Mouse (Mus musculus) hindbrain, postnatal 0 days (tissue): ENCODE measurements at regions not wholly inside any gene's neighbourhood (a gene's known extent, or its start where the extent isn't known, plus 50 kb on each side); places are given as distances from the start of the nearest gene placed in this dataset.
A peak's percentile ranks its signal among the peaks of the same experiment; 100 is the strongest.

ENCODE experiments used
- ATAC-seq: fragments of 200-750 bp; cut with Nextera tagmentation; 2 replicates; pipeline ENCODE4 v1.8.0; 2017; ENCODE audit warnings: mild to moderate bottlenecking, moderate TSS enrichment, moderate library complexity
- DNase-seq: peaks from one replicate; pipeline ENCODE4 v3.0.0-alpha.2; 2015; ENCODE audit warnings: low spot score
- H3K27ac ChIP-seq: fragments of 300-500 bp; sonication (generic); 2 replicates; pipeline ENCODE4 v1.5.1; 2014; ENCODE audit warnings: mild to moderate bottlenecking
- H3K27me3 ChIP-seq: fragments of 300-500 bp; sonication (generic); 2 replicates; pipeline ENCODE4 v1.6.1; 2014; ENCODE audit warnings: low read length, mixed read lengths; ENCODE audit not compliant: insufficient read depth
- H3K36me3 ChIP-seq: fragments of 300-500 bp; sonication (generic); 2 replicates; pipeline ENCODE4 v1.6.1; 2014; ENCODE audit warnings: low read length, mixed read lengths; ENCODE audit not compliant: insufficient read depth
- H3K4me1 ChIP-seq: fragments of 300-500 bp; sonication (generic); 2 replicates; pipeline ENCODE4 v1.6.1; 2014; ENCODE audit warnings: antibody characterized with exemption, low read length, mixed read lengths; ENCODE audit not compliant: insufficient read depth
- H3K4me2 ChIP-seq: fragments of 300-500 bp; sonication (generic); 2 replicates; pipeline ENCODE4 v1.6.1; 2014; ENCODE audit warnings: low read depth, mild to moderate bottlenecking, low read length, moderate library complexity, mixed read lengths
- H3K4me3 ChIP-seq: fragments of 300-500 bp; sonication (generic); 2 replicates; pipeline ENCODE4 v1.5.1; 2014; ENCODE audit warnings: low read length
- H3K9ac ChIP-seq: fragments of 300-500 bp; sonication (generic); replicated peaks from 2 replicates; pipeline ENCODE4 v1.6.1; 2014; ENCODE audit warnings: mild to moderate bottlenecking, low read length, moderate library complexity, mixed read lengths
- H3K9me3 ChIP-seq: fragments of 300-500 bp; sonication (generic); 2 replicates; pipeline ENCODE4 v1.6.1; 2016; ENCODE audit warnings: low read length, mixed read lengths
- CTCF ChIP-seq: IDR thresholded peaks from 2 replicates; pipeline ENCODE4 v1.5.1; 2016; ENCODE audit warnings: antibody characterized with exemption, control low read depth, low read depth
- WGBS: fragments of 180-500 bp; shearing (Covaris S2); extraction: QIAGEN DNeasy Blood & Tissue Kit; methylation state at CpG from one replicate; pipeline ENCODE4 v1.1.7; 2014; 5-methylcytosine and 5-hydroxymethylcytosine counted together

DNA sequence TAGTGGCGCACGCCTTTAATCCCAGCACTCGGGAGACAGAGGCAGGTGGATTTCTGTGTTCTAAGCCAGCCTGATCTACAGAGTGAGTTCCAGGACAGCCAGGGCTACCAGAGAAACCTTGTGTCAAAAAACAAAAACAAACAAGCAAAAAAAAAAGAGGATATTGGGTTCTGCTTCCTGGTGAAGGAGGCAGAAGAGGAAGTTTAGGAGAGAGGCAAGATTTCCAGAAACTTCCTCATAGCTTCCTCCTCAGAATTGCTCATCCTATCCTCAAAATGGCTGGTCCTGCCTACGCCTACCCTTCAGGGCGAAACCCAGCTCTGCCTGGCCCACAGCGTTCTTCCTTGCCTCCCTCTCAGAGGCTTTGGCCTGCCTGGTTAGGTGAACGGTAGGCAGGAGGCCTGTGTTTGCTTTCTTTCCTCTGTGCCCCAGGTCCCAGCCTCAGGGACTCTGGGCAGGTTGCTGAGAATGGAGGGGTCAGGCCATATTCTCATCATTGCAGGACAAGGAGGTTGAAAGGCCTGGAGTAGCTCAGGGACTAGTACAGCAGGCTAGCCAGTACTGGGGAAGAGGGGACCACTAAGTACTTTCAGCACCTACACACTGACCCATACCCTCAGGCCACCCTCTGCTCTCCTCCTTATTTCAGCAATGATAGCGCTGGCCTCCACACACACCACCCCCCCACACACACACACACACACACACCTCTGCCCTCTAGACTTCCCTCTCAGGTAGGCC is 79.6 kb downstream of the Zfp36l2 start:
- H3K9me3 ChIP-seq, result no peaks in the 10 kb centered on the region
- H3K9ac ChIP-seq, result no peak overlapping the region
- H3K36me3 ChIP-seq, result no peaks in the 10 kb centered on the region
- no peak overlapping the region for H3K4me2 ChIP-seq
- ATAC-seq (no peak), DNase-seq (no peak)
- no peak overlapping the region for H3K27ac ChIP-seq
- WGBS, result 91% methylated on average over 8 of the region's 8 CpGs
- H3K4me1 ChIP-seq, result no peaks in the 10 kb centered on the region
- no peaks in the 10 kb centered on the region for H3K27me3 ChIP-seq
- H3K4me3 ChIP-seq, result no peak overlapping the region
- no peak for TF ChIP-seq CTCF

DNA sequence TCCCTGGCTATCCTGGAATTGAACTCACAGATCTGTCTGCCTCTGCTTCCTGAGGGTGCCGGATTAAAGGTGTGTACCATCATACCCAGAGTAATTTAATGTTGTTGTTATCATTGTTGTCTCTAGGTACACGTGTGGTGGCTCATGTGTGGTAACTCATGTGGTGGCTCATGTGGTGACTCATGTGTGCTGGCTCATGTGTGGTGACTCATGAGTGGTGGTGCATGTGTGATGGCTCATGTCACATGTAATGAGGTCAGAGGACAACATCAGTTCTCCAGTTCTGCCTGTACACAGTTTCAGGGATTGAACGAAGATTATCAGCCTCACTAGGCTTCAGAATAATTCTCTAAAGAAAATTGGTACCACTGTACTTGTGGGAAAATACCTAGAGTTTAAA is 80.2 kb downstream of the Zfp36l2 start:
- Histone ChIP-seq H3K4me1 (no peaks in the 10 kb centered on the region), H3K36me3 (no peaks in the 10 kb centered on the region), H3K27ac (no peak overlapping the region), H3K27me3 (no peaks in the 10 kb centered on the region), H3K4me3 (no peak overlapping the region), H3K9me3 (no peaks in the 10 kb centered on the region), H3K4me2 (no peak overlapping the region), H3K9ac (no peak overlapping the region)
- TF ChIP-seq CTCF, result no peak
- 79% methylated on average over 3 of the region's 3 CpGs for WGBS
- DNase-seq, result no peak
- no peak for ATAC-seq

DNA sequence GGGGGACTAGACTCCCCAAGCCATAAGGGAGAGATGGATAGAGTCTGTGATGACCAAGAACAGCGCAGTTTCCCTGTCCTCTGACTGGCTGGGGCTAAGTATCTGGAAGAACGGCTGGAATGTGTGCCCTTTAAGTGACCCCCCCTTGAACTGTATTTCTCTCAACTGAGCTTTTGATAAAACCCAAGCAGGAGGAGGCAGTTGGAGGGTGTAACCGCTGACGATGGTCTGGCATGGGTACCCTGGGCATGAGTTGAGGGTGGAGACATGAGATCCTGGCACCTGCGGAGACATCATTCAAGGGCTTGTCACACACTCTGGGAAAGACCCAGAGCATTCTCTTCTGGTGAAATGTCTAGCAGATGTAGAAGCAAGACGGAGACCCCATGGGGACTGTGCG is 83.5 kb downstream of the Zfp36l2 start:
- Histone ChIP-seq H3K27me3 (no peaks in the 10 kb centered on the region), H3K4me3 (no peak overlapping the region), H3K27ac (no peak overlapping the region), H3K36me3 (no peaks in the 10 kb centered on the region), H3K9ac (no peak overlapping the region), H3K4me2 (no peak overlapping the region), H3K4me1 (no peaks in the 10 kb centered on the region; the same call in 1 of the 2 replicates), H3K9me3 (no peaks in the 10 kb centered on the region)
- DNase-seq, result no peak
- TF ChIP-seq CTCF, result no peak
- WGBS, result 67% methylated on average over 7 of the region's 7 CpGs
- ATAC-seq, result no peak

DNA sequence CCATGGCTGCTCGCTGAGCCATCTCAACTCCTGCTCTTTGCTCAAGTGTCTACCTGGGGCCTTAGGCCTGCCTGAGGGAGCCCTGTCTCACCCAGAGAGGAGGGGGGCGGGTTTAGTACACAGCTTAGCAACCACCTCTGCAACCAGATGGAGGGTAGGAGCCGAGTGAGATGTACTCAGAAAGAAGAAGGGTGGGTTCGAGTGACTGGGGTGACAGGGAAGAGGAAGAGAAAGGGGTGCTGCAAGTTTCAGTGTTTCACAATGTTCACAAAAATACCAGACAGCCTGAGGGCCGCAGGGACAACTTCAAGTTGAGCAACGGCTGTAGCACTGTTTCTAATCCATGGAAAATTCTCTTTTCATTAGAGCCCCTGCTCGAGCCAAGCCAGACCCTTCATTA is 84.4 kb downstream of the Zfp36l2 start:
- no peak overlapping the region for H3K4me2 ChIP-seq
- TF ChIP-seq CTCF, result no peak
- WGBS, result 65% methylated on average over 7 of the region's 7 CpGs
- ATAC-seq (no peak), DNase-seq (no peak)
- H3K9ac ChIP-seq, result no peak overlapping the region
- no peak overlapping the region for H3K4me3 ChIP-seq
- no peaks in the 10 kb centered on the region for H3K27me3 ChIP-seq
- no peaks in the 10 kb centered on the region for H3K36me3 ChIP-seq
- H3K9me3 ChIP-seq, result no peaks in the 10 kb centered on the region
- no peak overlapping the region for H3K27ac ChIP-seq
- no peaks in the 10 kb centered on the region; the same call in 1 of the 2 replicates for H3K4me1 ChIP-seq

DNA sequence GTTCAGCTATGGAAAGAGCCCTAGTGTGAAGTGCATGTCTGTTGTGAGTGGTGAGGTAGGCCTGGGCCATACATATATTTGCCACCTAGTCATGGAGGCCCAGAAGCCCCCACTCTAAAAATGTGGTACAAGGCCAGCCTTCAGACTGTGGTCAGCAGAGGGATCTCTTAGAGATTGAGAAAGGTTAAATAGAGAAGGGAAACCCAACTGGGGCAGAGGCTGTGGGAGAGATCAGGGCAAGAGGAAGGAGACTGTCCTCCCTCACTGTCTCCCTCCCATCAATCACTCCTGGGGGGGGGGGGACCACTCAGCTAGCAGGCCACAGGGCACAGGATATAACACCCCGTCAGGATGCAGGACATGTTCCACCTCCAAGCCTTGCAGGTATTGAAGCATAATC is 86.1 kb downstream of the Zfp36l2 start:
- no peaks in the 10 kb centered on the region for H3K27me3 ChIP-seq
- 80% methylated on average over 1 of the region's 1 CpGs for WGBS
- no peak overlapping the region for H3K27ac ChIP-seq
- no peak for DNase-seq
- H3K4me3 ChIP-seq, result no peak overlapping the region
- ATAC-seq, result no peak
- no peaks in the 10 kb centered on the region for H3K9me3 ChIP-seq
- no peak overlapping the region for H3K4me2 ChIP-seq
- peaks cover 11% of the 10 kb centered on the region for H3K4me1 ChIP-seq
- TF ChIP-seq CTCF, result no peak
- no peak overlapping the region for H3K9ac ChIP-seq
- H3K36me3 ChIP-seq, result no peaks in the 10 kb centered on the region

DNA sequence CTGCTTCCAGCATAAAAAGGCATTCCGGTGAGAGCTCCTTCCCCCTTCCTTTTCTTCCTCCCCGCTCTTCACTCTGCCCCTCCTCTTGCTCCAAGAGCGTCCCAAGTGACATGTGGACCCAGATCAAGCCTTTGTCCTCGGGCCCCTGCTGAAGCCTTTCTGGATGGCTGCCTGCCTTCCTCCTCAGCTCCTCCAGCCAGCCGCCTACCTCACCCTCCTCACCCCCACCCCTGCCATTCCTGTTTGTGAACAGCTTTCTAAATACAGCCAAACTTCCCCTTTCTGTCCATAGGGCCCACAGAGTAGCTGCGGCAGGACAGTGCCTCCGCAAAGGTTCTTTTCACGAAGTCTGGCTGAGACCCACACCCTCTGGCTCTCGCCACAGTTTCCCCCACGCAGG is 87.2 kb downstream of the Zfp36l2 start:
- Histone ChIP-seq H3K27ac (peak overlapping the region; percentile 54), H3K4me1 (peaks cover 17% of the 10 kb centered on the region), H3K36me3 (no peaks in the 10 kb centered on the region), H3K9me3 (no peaks in the 10 kb centered on the region), H3K4me2 (no peak overlapping the region), H3K27me3 (no peaks in the 10 kb centered on the region), H3K4me3 (no peak overlapping the region), H3K9ac (no peak overlapping the region)
- whole genome bisulfite sequencing, result 36% methylated on average over 10 of the region's 10 CpGs
- no peak for ATAC-seq
- DNase-seq, result peak; percentile 42
- TF ChIP-seq CTCF, result no peak

DNA sequence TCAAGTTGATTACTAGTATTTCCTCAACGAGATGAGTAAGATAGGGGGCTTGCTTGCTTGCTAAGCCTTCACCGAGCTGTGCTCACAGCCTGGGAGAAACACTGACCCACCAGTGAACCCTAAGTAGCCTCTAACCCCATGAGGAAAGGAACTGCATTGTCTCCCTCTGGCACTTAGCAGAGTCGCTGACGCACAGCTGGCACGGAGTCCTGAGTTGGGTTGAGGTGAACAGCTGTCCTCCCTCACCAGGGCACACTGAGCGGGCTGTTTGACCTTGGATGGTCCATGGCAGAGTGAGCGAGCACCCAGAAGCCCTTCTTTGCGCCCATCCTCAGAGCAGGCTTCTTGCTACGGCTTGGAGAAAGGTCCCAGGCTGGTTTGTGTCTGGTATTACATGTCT is 88.0 kb downstream of the Zfp36l2 start:
- peak overlapping the region; percentile 54; the same call in 1 of the 2 replicates for H3K27ac ChIP-seq
- no peak for ATAC-seq
- WGBS, result 81% methylated on average over 9 of the region's 9 CpGs

More for the DNA sequence above, 88.0 kb downstream of the Zfp36l2 start:
- no peak for DNase-seq
- no peaks in the 10 kb centered on the region for H3K27me3 ChIP-seq
- H3K9ac ChIP-seq, result no peak overlapping the region
- no peaks in the 10 kb centered on the region for H3K36me3 ChIP-seq
- no peak overlapping the region for H3K4me3 ChIP-seq
- H3K4me2 ChIP-seq, result no peak overlapping the region
- peaks cover 17% of the 10 kb centered on the region for H3K4me1 ChIP-seq
- no peak for TF ChIP-seq CTCF
- H3K9me3 ChIP-seq, result no peaks in the 10 kb centered on the region
